Mouse (Mus musculus) lung, embryonic 16.5 days (tissue): ENCODE results near the gene Csgalnact2. TPM values are rescaled to one million over a fixed set of nuclear protein-coding genes. Genes with fewer than 3 reads are reported as not detected.

Experiments
- ATAC-seq: fragments of 200-750 bp; cut with Nextera tagmentation; 2 replicates; pipeline ENCODE4 v1.8.0; 2017; ENCODE audit warnings: low read depth, mild to moderate bottlenecking, moderate library complexity
- H3K27ac ChIP-seq: fragments of 300-500 bp; sonication (generic); 2 replicates; pipeline ENCODE4 v1.5.1; 2014; ENCODE audit warnings: mild to moderate bottlenecking, control low read depth, low read length
- H3K27me3 ChIP-seq: fragments of 300-500 bp; sonication (generic); 2 replicates; pipeline ENCODE4 v1.6.1; 2014; ENCODE audit warnings: low read depth, low read length, mixed read lengths; ENCODE audit not compliant: control insufficient read depth, insufficient read depth
- H3K36me3 ChIP-seq: fragments of 300-500 bp; sonication (generic); 2 replicates; pipeline ENCODE4 v1.6.1; 2014; ENCODE audit warnings: low read length; ENCODE audit not compliant: control insufficient read depth, insufficient read depth
- H3K4me1 ChIP-seq: fragments of 300-500 bp; sonication (generic); replicated peaks from 2 replicates; pipeline ENCODE4 v1.6.1; 2014; ENCODE audit warnings: low read length, mixed read lengths; ENCODE audit not compliant: control insufficient read depth, insufficient read depth
- H3K4me2 ChIP-seq: fragments of 300-500 bp; sonication (generic); 2 replicates; pipeline ENCODE4 v1.6.1; 2014; ENCODE audit warnings: low read depth, low read length, control low read depth
- H3K4me3 ChIP-seq: fragments of 300-500 bp; sonication (generic); 2 replicates; pipeline ENCODE4 v1.5.1; 2014; ENCODE audit warnings: mild to moderate bottlenecking, low read length, control low read depth
- H3K9ac ChIP-seq: fragments of 300-500 bp; sonication (generic); 2 replicates; pipeline ENCODE4 v1.6.1; 2014; ENCODE audit warnings: low read length, control low read depth
- H3K9me3 ChIP-seq: fragments of 300-500 bp; sonication (generic); 2 replicates; pipeline ENCODE4 v1.6.1; 2016; ENCODE audit warnings: low read length; ENCODE audit not compliant: control insufficient read depth
- WGBS: fragments of 180-500 bp; shearing (Covaris S2); extraction: QIAGEN DNeasy Blood & Tissue Kit; methylation state at CpG from one replicate; pipeline ENCODE4 v1.1.7; 2014; 5-methylcytosine and 5-hydroxymethylcytosine counted together
- polyA plus RNA-seq: library from polyadenylated mRNA; unstranded; fragments of >200 nt; fragmentation: Nextera tagmentation; extraction: Ambion mirVana; gene quantifications from 2 replicates; pipeline ENCODE4 v1.2.1, GENCODE M21; 2015

Gene Csgalnact2
- 22.9 and 23.1 TPM in 2 replicates for polyA plus RNA-seq

- H3K27ac ChIP-seq = peak within 1 kb of the TSS; percentile 76
- peak; percentile 100 for ATAC-seq
- peak within 1 kb of the TSS; percentile 58 for H3K4me2 ChIP-seq
- no peaks in the 10 kb centered on the region for H3K36me3 ChIP-seq
- no peaks in the 10 kb centered on the region for H3K9me3 ChIP-seq
- H3K9ac ChIP-seq = peak within 1 kb of the TSS; percentile 83
- H3K27me3 ChIP-seq = no peaks in the 10 kb centered on the region
- peak within 1 kb of the TSS; percentile 87 for H3K4me3 ChIP-seq
- 0 out of 2 replicates have a peak, but pooled peaks cover 2% of the 10 kb centered on the region for H3K4me1 ChIP-seq
- 5% methylated on average over 64 of the region's 66 CpGs for WGBS
These were observed at the start of gene Csgalnact2 for GRCm38 (mm10) chr6:118138731-118139709. Gene Csgalnact2 (minus strand): TSS chr6:118139140.

- no peaks in the 10 kb centered on the region for H3K9me3 ChIP-seq
- no peaks in the 10 kb centered on the region for H3K27me3 ChIP-seq
- H3K27ac ChIP-seq = no peak overlapping the region
- H3K4me2 ChIP-seq = no peak overlapping the region
- H3K4me1 ChIP-seq = peaks cover 8% of the 10 kb centered on the region; the same call in 1 of the 2 replicates
- WGBS = 77% methylated on average over 9 of the region's 9 CpGs
- H3K9ac ChIP-seq = no peak overlapping the region
- no peaks in the 10 kb centered on the region for H3K36me3 ChIP-seq
- no peak overlapping the region for H3K4me3 ChIP-seq
- no peak for ATAC-seq
These were observed 49.7 kb upstream of the Csgalnact2 start for GRCm38 (mm10) chr6:118188599-118188998.

- Histone ChIP-seq H3K9ac (no peak overlapping the region), H3K36me3 (no peaks in the 10 kb centered on the region), H3K9me3 (no peaks in the 10 kb centered on the region), H3K4me3 (no peak overlapping the region), H3K4me2 (no peak overlapping the region), H3K27me3 (no peaks in the 10 kb centered on the region), H3K27ac (no peak overlapping the region), H3K4me1 (peaks cover 4% of the 10 kb centered on the region; the same call in 1 of the 2 replicates)
- WGBS = 81% methylated on average over 3 of the region's 3 CpGs
- ATAC-seq = no peak
These were observed 48.3 kb upstream of the Csgalnact2 start for GRCm38 (mm10) chr6:118187285-118187641.

- ATAC-seq = no peak
- Histone ChIP-seq H3K36me3 (no peaks in the 10 kb centered on the region), H3K9me3 (no peaks in the 10 kb centered on the region), H3K27ac (no peak overlapping the region), H3K4me3 (no peak overlapping the region), H3K9ac (no peak overlapping the region), H3K4me1 (peaks cover under 1% of the 10 kb centered on the region; the same call in 1 of the 2 replicates), H3K27me3 (no peaks in the 10 kb centered on the region), H3K4me2 (no peak overlapping the region)
- 69% methylated on average over 17 of the region's 17 CpGs for WGBS
These were observed 47.8 kb upstream of the Csgalnact2 start for GRCm38 (mm10) chr6:118186620-118187284.

- Histone ChIP-seq H3K4me3 (no peak overlapping the region), H3K27ac (no peak overlapping the region), H3K9me3 (no peaks in the 10 kb centered on the region), H3K36me3 (no peaks in the 10 kb centered on the region), H3K27me3 (no peaks in the 10 kb centered on the region), H3K4me2 (no peak overlapping the region), H3K9ac (no peak overlapping the region), H3K4me1 (peaks cover 5% of the 10 kb centered on the region)
- no peak for ATAC-seq
- WGBS = 84% methylated on average over 10 of the region's 10 CpGs
These were observed 45.2 kb upstream of the Csgalnact2 start for GRCm38 (mm10) chr6:118184126-118184525.

- Histone ChIP-seq H3K9ac (no peak overlapping the region), H3K4me3 (no peak overlapping the region), H3K27me3 (no peaks in the 10 kb centered on the region), H3K27ac (no peak overlapping the region), H3K36me3 (no peaks in the 10 kb centered on the region), H3K4me1 (peaks cover 5% of the 10 kb centered on the region), H3K4me2 (peak overlapping the region; percentile 37; the same call in 1 of the 2 replicates), H3K9me3 (no peaks in the 10 kb centered on the region)
- WGBS = 66% methylated on average over 12 of the region's 12 CpGs
- ATAC-seq = peak; percentile 50
These were observed 41.1 kb upstream of the Csgalnact2 start for GRCm38 (mm10) chr6:118180085-118180423.

GRCm38 (mm10) chr6:118179316-118180084, 40.6 kb upstream of the Csgalnact2 start:
- Histone ChIP-seq H3K4me2 (peak overlapping the region; percentile 37; the same call in 1 of the 2 replicates), H3K9ac (no peak overlapping the region), H3K36me3 (no peaks in the 10 kb centered on the region), H3K27ac (no peak overlapping the region), H3K4me1 (peaks cover 5% of the 10 kb centered on the region), H3K27me3 (no peaks in the 10 kb centered on the region), H3K9me3 (no peaks in the 10 kb centered on the region), H3K4me3 (no peak overlapping the region)
- ATAC-seq = peak; percentile 81
- WGBS = 56% methylated on average over 13 of the region's 13 CpGs

- Histone ChIP-seq H3K4me2 (no peak overlapping the region), H3K9me3 (no peaks in the 10 kb centered on the region), H3K36me3 (no peaks in the 10 kb centered on the region), H3K27ac (no peak overlapping the region), H3K27me3 (no peaks in the 10 kb centered on the region), H3K4me3 (no peak overlapping the region), H3K9ac (no peak overlapping the region), H3K4me1 (no peaks in the 10 kb centered on the region)
- 67% methylated on average over 5 of the region's 5 CpGs for WGBS
- ATAC-seq = no peak
These were observed 35.0 kb upstream of the Csgalnact2 start for GRCm38 (mm10) chr6:118173975-118174328.
